Mouse (Mus musculus): ENCODE measurements around the gene Asic2. TPM values are rescaled to one million over a fixed set of nuclear protein-coding genes. Genes with fewer than 3 reads are reported as not detected.

Gene Asic2
- polyA plus RNA-seq, 2 experiments, result 0.01 to 0.04 TPM

- TF ChIP-seq CTCF (IDR thresholded peaks at IDR 0.05; ENCODE audit: low read depth) (no peak), EP300 (IDR thresholded peaks at IDR 0.05; ENCODE audit: low read depth) (no peak)
- Histone ChIP-seq H3K4me2 (ENCODE audit: low read depth) (no peak overlapping the region), H3K4me3 (ENCODE audit: insufficient read depth in 1 of 2, low read depth in 2 of 2, low read length in 2 of 2) (no peak overlapping the region), H3K9ac (replicated peaks) (no peak overlapping the region), H3K27ac (no peak overlapping the region), H3K4me1 (replicated peaks; ENCODE audit: control insufficient read depth in 2 of 2, insufficient read depth in 2 of 2, low read length in 1 of 2) (no peaks in the 10 kb centered on the region), H3K9me3 (ENCODE audit: control insufficient read depth, low read length) (no peaks in the 10 kb centered on the region), H3K27me3 (ENCODE audit: control insufficient read depth, insufficient read depth, low read length) (no peaks in the 10 kb centered on the region), H3K36me3 (replicated peaks; ENCODE audit: control insufficient read depth, insufficient read depth, low read depth) (no peaks in the 10 kb centered on the region)
- ATAC-seq (ENCODE audit: insufficient read depth), result no peak
- DNase-seq (ENCODE audit: low read depth in 3 of 3, low spot score in 3 of 3), result no peak
- 75% methylated on average over 2 of the region's 2 CpGs for WGBS (ENCODE audit: insufficient replicate concordance)
Measured at GRCm38 (mm10) chr11:80835395-80835794, 1132.9 kb downstream of the Asic2 start.

Other genes starting within 250 kb of the Asic2 start
- gene 5530401A14Rik, start 107.8 kb downstream of the Asic2 start, polyA plus RNA-seq (2012; rRNA removed), result not detected in 2 replicates
- not detected in 2 replicates for gene 5530401A14Rik, start 107.8 kb downstream of the Asic2 start, polyA plus RNA-seq (2014; fragmentation: Nextera tagmentation; extraction: Ambion mirVana)
- 0.83 and 1.1 TPM in 2 replicates for gene Ccl2, start 67.1 kb upstream of the Asic2 start, polyA plus RNA-seq (2012; rRNA removed)
- gene Ccl2, start 67.1 kb upstream of the Asic2 start, polyA plus RNA-seq (2014; fragmentation: Nextera tagmentation; extraction: Ambion mirVana), result 0.94 and 1.3 TPM in 2 replicates
- gene Gm17268, start 70.1 kb upstream of the Asic2 start, polyA plus RNA-seq (2012; rRNA removed), result not detected in 2 replicates
- gene Gm17268, start 70.1 kb upstream of the Asic2 start, polyA plus RNA-seq (2014; fragmentation: Nextera tagmentation; extraction: Ambion mirVana), result not detected in 2 replicates
- gene Ccl7, start 77.3 kb upstream of the Asic2 start, polyA plus RNA-seq (2012; rRNA removed), result 0.16 and 0.28 TPM in 2 replicates
- 0.24 and 0.33 TPM in 2 replicates for gene Ccl7, start 77.3 kb upstream of the Asic2 start, polyA plus RNA-seq (2014; fragmentation: Nextera tagmentation; extraction: Ambion mirVana)
- gene Ccl11, start 89.4 kb upstream of the Asic2 start, polyA plus RNA-seq (2012; rRNA removed), result 0.07 TPM in 1 of 2 replicates, not detected in the other
- 0.11 TPM in 1 of 2 replicates, not detected in the other for gene Ccl11, start 89.4 kb upstream of the Asic2 start, polyA plus RNA-seq (2014; fragmentation: Nextera tagmentation; extraction: Ambion mirVana)
- 0.19 and 0.44 TPM in 2 replicates for gene Ccl12, start 133.4 kb upstream of the Asic2 start, polyA plus RNA-seq (2012; rRNA removed)
- 0.29 and 0.33 TPM in 2 replicates for gene Ccl12, start 133.4 kb upstream of the Asic2 start, polyA plus RNA-seq (2014; fragmentation: Nextera tagmentation; extraction: Ambion mirVana)
- gene Ccl8, start 146.7 kb upstream of the Asic2 start, polyA plus RNA-seq (2012; rRNA removed), result not detected in 2 replicates
- gene Ccl8, start 146.7 kb upstream of the Asic2 start, polyA plus RNA-seq (2014; fragmentation: Nextera tagmentation; extraction: Ambion mirVana), result not detected in 2 replicates